Mouse (Mus musculus): ENCODE data around the gene Vasp. TPM values are rescaled to one million over a fixed set of nuclear protein-coding genes. Genes with fewer than 3 reads are reported as not detected.

Gene Vasp
- total RNA-seq, 2 experiments from 2014 or later = 17.9 to 34.0 TPM

DNA sequence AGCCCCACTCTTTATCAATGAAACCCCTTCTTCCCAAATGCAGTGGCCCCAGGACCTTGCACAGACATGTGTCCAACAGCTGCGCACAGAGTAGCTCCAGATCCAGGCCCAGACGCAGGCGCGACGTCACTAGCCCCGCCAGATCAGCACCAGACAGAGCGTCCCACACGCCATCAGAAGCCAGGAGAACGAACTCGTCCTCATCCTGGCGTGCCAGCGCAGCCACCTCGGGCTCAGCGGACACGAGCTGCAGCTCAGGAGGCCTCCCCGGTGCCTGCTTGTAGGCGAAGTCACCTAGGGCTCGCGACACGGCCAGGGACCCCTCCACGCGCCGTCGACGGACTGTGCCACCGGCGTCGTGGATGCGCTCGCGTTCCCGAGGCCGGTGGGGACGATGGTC is 7.4 kb upstream of the Vasp start:
- ATAC-seq (replicated peaks; ENCODE audit: low FRiP score, poor library complexity, severe bottlenecking) = no peak

- no peak for ATAC-seq (replicated peaks; ENCODE audit: low FRiP score, poor library complexity, severe bottlenecking)
Observed at GRCm38 (mm10) chr7:19276253-19276652, 4.6 kb upstream of the Vasp start.

DNA sequence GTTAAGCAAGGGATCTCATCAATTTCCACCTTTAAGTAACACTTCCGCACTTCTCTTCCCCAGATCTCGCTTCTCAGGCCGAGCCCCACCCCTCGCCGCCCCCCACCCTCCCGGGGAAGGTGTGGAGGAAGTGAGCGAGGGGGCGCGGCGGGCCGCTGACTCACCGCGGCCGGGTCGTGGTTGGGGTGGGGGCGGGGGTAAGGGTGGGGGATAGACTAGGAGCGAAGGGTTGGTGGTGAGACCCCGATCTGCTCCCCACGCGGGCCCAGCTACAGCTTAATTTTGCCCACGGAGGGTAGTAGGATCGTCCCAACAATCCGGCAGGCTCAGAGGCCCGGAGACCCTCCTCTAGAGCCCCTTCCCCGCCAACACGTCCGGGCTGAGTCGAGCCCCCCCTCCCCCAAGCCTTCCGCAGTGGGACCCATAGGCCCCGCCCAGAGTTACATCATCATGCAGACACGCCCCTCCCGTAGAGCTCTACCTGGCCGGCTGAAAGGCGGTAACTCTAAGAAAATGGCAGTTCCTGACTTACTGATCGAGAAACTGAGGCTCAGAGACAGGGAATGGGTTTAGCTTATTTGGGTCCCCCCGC is 652 bp upstream of the Vasp start:
- peak; percentile 75 for ATAC-seq (replicated peaks; ENCODE audit: low FRiP score, poor library complexity, severe bottlenecking)

DNA sequence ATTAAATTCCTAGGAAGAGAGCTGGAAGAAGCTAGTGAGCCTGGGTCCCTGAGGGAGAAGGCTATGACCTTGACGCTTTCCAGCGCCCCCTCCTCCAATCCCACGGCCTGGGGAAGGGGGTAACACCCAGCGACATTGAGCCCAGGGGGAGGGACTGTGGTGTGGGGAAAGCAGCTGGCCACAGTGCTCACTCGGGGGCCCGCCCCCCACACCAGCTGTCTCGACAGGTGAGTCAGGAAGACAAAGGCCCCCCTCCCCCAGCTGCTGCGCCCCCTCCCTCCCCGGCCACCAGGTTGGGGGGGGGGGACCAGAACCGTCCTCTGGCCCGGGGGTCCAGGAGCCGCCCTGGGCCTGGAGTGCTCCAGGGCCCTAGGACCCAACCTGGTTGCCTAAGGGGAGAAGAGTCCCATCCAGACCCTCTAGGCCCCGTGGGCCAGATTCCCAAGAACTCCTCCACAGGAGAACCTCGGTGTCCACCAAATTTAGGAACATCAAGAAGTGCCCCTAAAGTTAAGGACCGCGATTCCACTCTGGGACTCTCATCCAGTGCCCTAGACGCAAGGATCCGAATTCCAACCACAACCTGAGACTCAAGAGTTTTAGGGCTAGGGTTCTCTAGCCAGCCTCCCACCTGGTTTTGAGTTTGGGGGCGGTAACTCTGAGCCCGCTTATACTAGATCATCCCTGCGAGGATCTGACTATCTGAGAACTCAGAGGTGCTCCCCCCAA is 944 bp downstream of the Vasp start:
- no peak for ATAC-seq (replicated peaks; ENCODE audit: low FRiP score, poor library complexity, severe bottlenecking)

- no peak for ATAC-seq (replicated peaks; ENCODE audit: low FRiP score, poor library complexity, severe bottlenecking)
Observed at GRCm38 (mm10) chr7:19269721-19270441, 1.7 kb downstream of the Vasp start.

GRCm38 (mm10) chr7:19268993-19269681 is 2.5 kb downstream of the Vasp start:
- ATAC-seq (replicated peaks; ENCODE audit: low FRiP score, poor library complexity, severe bottlenecking) = no peak

- no peak for ATAC-seq (replicated peaks; ENCODE audit: low FRiP score, poor library complexity, severe bottlenecking)
Observed at GRCm38 (mm10) chr7:19267051-19267450, 4.6 kb downstream of the Vasp start.

DNA sequence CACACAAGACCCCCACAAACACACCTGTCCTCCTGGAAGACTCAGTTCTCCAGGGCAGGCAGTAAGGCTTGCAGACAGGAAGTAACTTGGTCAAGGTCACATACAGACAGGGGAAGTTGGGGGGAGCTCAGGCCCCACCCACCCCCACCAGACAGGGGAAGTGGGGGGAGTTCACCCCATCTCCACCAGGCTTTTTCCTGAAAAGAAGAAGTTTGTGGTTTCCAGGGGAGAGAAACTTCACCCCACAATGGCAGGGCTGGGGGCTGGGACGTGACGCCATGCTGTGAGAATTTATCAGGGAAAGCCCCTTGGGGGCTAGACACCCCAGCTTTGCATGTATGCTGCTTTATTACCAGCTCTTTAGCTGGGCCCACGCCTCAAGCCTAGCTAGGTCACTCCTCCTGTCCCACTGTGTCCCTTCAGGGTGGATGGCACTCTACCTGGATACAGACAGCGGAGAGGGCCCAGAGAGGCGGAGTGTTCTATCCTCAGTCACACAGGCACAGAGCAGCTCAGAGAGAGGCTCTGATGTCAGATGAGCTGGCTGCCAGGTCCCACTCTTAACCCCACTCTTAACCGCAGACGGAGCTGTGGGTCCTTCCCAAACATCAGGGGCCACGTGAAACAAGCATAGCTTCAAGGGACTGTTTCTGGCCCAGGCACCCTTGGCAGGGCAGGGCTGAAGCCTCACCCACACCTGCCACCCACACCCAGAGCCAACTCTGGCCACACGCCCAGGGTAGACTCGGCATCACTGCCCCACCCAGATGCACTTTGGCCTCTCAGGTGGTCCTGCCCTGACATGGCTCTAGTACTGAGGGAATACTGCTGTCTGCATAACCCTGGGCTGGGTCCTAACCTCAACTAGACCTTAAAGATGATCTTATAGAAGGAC is 5.4 kb downstream of the Vasp start:
- ATAC-seq (replicated peaks; ENCODE audit: low FRiP score, poor library complexity, severe bottlenecking) = peak; percentile 69

GRCm38 (mm10) chr7:19265147-19265546 is 6.5 kb downstream of the Vasp start:
- ATAC-seq (replicated peaks; ENCODE audit: low FRiP score, poor library complexity, severe bottlenecking) = peak; percentile 78

GRCm38 (mm10) chr7:19258336-19258735 is 13.3 kb downstream of the Vasp start:
- no peak for ATAC-seq (replicated peaks; ENCODE audit: low FRiP score, poor library complexity, severe bottlenecking)

DNA sequence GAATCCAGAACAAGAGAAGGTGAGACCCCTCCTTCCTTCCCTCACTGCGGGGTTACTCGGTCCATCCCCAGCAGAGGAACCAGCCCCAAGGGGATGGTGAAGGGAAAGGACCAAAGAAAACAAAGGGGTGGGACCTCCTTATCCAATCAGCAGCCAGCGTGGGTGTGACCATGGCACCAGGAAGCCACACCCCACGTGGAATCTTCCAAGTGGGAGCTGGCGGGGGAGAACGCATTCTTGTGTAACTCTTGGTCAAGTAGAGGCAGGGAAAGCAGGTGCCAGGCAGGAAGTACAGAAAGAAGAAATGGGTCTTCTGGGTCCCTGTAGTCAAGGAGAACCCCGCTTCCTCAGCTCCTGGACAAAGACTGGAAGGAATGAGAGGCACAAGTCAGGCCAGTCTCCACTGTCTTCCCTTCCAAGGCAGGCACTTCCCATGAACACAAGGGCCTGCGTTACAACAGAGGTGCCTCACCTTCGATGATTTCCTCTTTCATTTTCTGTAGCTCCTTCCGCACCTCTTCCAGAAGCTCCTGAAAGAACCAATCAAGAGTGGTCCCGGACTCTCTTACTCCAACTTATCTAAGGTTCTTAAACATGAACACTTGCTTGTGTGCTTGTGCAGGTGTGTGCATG is 14.1 kb downstream of the Vasp start:
- ATAC-seq (replicated peaks; ENCODE audit: low FRiP score, poor library complexity, severe bottlenecking) = peak; percentile 99

- no peak for ATAC-seq (replicated peaks; ENCODE audit: low FRiP score, poor library complexity, severe bottlenecking)
Observed at GRCm38 (mm10) chr7:19256567-19256966, 15.1 kb downstream of the Vasp start.

DNA sequence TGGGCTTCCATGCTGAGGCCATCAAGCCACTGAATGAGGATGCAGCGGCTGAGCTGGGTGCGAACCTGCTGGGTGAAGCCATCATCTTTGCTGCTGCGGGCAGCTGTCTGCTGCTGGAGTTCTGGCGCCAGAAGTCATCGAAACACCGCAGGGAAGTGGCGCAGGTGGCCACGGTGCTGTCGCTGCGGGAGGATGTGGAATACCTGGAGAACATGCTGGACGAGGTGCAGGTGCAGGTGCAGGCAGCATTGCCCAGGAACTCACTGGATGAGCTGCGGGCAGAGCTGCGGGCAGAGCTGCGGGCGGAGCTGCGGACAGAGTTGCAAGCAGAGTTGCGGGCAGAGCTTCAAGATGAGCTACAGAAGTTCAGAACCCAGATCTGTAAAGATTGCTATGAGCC is 16.2 kb downstream of the Vasp start:
- ATAC-seq (replicated peaks; ENCODE audit: low FRiP score, poor library complexity, severe bottlenecking) = no peak

DNA sequence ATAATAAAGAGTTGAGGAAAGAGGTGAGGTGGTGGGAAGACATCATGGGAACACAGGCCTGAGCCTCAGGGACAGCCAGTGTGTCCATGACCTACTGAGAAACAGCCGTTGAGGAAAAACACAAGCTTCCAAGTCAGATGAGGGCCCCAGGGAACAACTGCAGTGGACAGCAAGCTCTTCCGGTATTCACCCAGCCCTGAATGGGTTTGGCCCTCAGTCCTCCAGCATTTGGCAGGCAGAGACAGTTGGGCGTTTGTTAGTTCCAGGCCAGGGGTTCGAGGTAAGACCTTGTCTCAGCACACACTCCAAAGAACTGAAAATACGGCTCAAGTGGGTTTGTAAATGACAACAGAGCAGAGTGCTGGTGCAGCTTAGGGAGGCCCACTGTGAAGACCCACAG is 18.2 kb downstream of the Vasp start:
- no peak for ATAC-seq (replicated peaks; ENCODE audit: low FRiP score, poor library complexity, severe bottlenecking)

DNA sequence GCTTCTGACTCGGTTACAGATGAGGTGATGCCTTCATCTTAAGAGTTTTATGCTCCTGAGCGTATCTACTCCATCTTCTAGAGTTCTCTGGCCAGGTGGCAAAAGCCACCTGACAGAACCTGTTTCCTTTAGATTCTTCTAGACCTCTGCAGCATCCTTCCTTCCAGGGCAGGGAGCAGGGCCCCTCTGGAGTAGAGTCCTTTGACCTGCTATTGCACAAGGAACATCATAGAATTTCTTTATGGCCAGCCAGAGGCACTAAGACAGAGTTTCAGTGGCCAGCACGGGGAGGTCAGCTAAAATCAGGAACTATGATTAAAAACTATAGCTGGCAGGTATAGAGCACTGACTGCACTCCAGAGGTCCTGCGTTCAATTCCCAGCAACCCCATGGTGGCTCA is 19.5 kb downstream of the Vasp start:
- no peak for ATAC-seq (replicated peaks; ENCODE audit: low FRiP score, poor library complexity, severe bottlenecking)

- no peak for ATAC-seq (replicated peaks; ENCODE audit: low FRiP score, poor library complexity, severe bottlenecking)
Observed at GRCm38 (mm10) chr7:19247511-19247910, 24.1 kb downstream of the Vasp start.

GRCm38 (mm10) chr7:19246855-19247254 is 24.8 kb downstream of the Vasp start:
- peak; percentile 84 for ATAC-seq (replicated peaks; ENCODE audit: low FRiP score, poor library complexity, severe bottlenecking)

GRCm38 (mm10) chr7:19245083-19245482 is 26.5 kb downstream of the Vasp start:
- ATAC-seq (replicated peaks; ENCODE audit: low FRiP score, poor library complexity, severe bottlenecking) = no peak

GRCm38 (mm10) chr7:19243858-19244257 is 27.8 kb downstream of the Vasp start:
- no peak for ATAC-seq (replicated peaks; ENCODE audit: low FRiP score, poor library complexity, severe bottlenecking)
